ENCODE assay signal across 8 mouse cellular contexts in the genomic region with DNA sequence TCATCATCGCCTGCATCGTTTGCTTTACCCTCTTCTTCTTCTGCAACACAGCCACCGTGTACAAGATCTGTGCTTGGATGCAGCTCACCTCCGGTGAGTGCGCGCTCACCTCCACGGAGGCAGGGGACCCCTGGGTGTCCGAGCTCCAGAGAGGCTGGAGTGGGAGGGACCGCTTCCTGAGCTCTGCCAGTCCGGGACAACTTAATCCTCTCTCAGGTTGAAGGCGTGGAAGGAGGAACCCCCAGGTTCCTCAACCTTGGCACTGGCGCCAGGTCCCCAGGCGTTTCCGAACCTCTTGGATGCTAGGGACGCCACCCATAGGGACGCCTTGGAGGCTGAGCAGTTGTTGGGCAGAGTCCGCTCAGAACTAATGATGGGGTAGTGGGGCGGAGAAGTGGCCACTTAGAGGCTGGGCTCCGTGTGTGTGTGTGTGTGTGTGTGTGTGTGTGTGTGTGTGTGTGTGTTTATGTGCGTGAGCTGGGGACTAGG. TPM values are rescaled to one million over a fixed set of nuclear protein-coding genes. Genes with fewer than 3 reads are reported as not detected.
DNase-seq lines count a peak whose midpoint lies in the region; ATAC-seq lines count a peak whose summit lies in the region.

No protein-coding gene starts in this region.

- H3K36me3 ChIP-seq in megakaryocyte, embryonic 14.5 days (replicated peaks; ENCODE audit: low read length), result no peaks in the 10 kb centered on the region
- H3K36me3 ChIP-seq in hindbrain, embryonic 15.5 days, result no peaks in the 10 kb centered on the region

- peak overlapping the region; percentile 87 for H3K4me3 ChIP-seq in megakaryocyte, embryonic 14.5 days (replicated peaks)
- H3K4me3 ChIP-seq in hindbrain, embryonic 15.5 days, result peak overlapping the region; percentile 71

- ATAC-seq in frontal cortex, adult (ENCODE audit: low TSS enrichment), result peak; percentile 42
- ATAC-seq in megakaryocyte, adult 5-6 weeks (ENCODE audit: poor library complexity, severe bottlenecking), result no peak
- peak; percentile 65 for ATAC-seq in hindbrain, embryonic 15.5 days (ENCODE audit: low FRiP score, low read depth)

- H3K9me3 ChIP-seq in megakaryocyte, embryonic 14.5 days, result 0 out of 2 replicates have a peak, but pooled peaks cover 4% of the 10 kb centered on the region
- no peaks in the 10 kb centered on the region for H3K9me3 ChIP-seq in hindbrain, embryonic 15.5 days

- WGBS in hindbrain, embryonic 15.5 days, result under 1% methylated on average over 20 of the region's 20 CpGs

- H3K27ac ChIP-seq in hindbrain, embryonic 15.5 days (replicated peaks), result peak overlapping the region; percentile 76

- peak overlapping the region; percentile 75 for H3K9ac ChIP-seq in hindbrain, embryonic 15.5 days

- peaks cover 26% of the 10 kb centered on the region for H3K4me1 ChIP-seq in megakaryocyte, embryonic 14.5 days
- peaks cover 8% of the 10 kb centered on the region for H3K4me1 ChIP-seq in hindbrain, embryonic 15.5 days (replicated peaks)

- peaks cover 44% of the 10 kb centered on the region for H3K27me3 ChIP-seq in megakaryocyte, embryonic 14.5 days (replicated peaks)
- H3K27me3 ChIP-seq in hindbrain, embryonic 15.5 days, result peaks cover 7% of the 10 kb centered on the region; the same call in 1 of the 2 replicates

- H3K4me2 ChIP-seq in hindbrain, embryonic 15.5 days, result peak overlapping the region; percentile 67

- no peak for DNase-seq in frontal cortex, postnatal 36 days (ENCODE audit: low spot score in 2 of 2)
- DNase-seq in naive thymus-derived CD4-positive, alpha-beta T cell, adult 2 months (ENCODE audit: low read depth), result peak; percentile 1
- DNase-seq in layer of hippocampus, adult 8-10 months (ENCODE audit: low spot score in 2 of 2), result no peak
- no peak for DNase-seq in adrenal gland, adult (ENCODE audit: inconsistent age in 2 of 2, low spot score in 1 of 2)

RNA-seq across cellular contexts. Expression of a gene that starts 0.7 kb away (rescaled TPM):
- polyA plus RNA-seq in megakaryocyte, embryonic 14.5 days (2012; ENCODE audit: insufficient read depth, low replicate concordance), result not detected in 2 replicates
- not detected in 2 replicates for total RNA-seq in megakaryocyte, adult 5-6 weeks (2015)
- not detected in 2 replicates for total RNA-seq in megakaryocyte, adult 5-6 weeks (2017)
- 22.4 and 25.1 TPM in 2 replicates for polyA plus RNA-seq in hindbrain, embryonic 15.5 days (2015; fragmentation: Nextera tagmentation; extraction: Ambion mirVana)
- total RNA-seq in layer of hippocampus, adult 8-10 months (2022), result 10 to 100 TPM; 10.2 to 15.9 (median 13.5) TPM

Comparison
In these comparisons a context has a peak if more than half of its experiments do, and no peak if none do; other contexts are left out.
1. RNA of a gene that starts 0.7 kb away (total RNA-seq): 10.2 to 15.9 TPM in layer of hippocampus, adult 8-10 months; not detected in megakaryocyte, adult 5-6 weeks; every median in the first group is over 10 times any median in the second.